Mouse (Mus musculus) B cell, adult 2 months (primary cell): Measurements from ENCODE around the gene Gm10118.

ENCODE experiments used
- DNase-seq, 2 experiments: peaks; one replicate each; pipeline ENCODE4 v3.0.0; 2022

Gm10118 gene

GRCm38 (mm10) chr10:63927334-63927733 lies at the start of gene Gm10118:
Gene Gm10118 (minus strand): TSS chr10:63927434.
- no peak for DNase-seq

- no peak for DNase-seq
Measured at GRCm38 (mm10) chr10:63972300-63972699, 45.1 kb upstream of the Gm10118 start.

GRCm38 (mm10) chr10:63954308-63954930 lies 27.2 kb upstream of the Gm10118 start:
- DNase-seq, result no peak

GRCm38 (mm10) chr10:63951481-63951880 lies 24.2 kb upstream of the Gm10118 start:
- no peak for DNase-seq

- no peak for DNase-seq
Measured at GRCm38 (mm10) chr10:63950867-63951266, 23.6 kb upstream of the Gm10118 start.

- no peak for DNase-seq
Measured at GRCm38 (mm10) chr10:63947266-63947665, 20.0 kb upstream of the Gm10118 start.

GRCm38 (mm10) chr10:63945534-63945933 lies 18.3 kb upstream of the Gm10118 start:
- no peak for DNase-seq

GRCm38 (mm10) chr10:63933946-63934345 lies 6.7 kb upstream of the Gm10118 start:
- DNase-seq, result no peak

- no peak for DNase-seq
Measured at GRCm38 (mm10) chr10:63908878-63909277, 18.4 kb downstream of the Gm10118 start.

GRCm38 (mm10) chr10:63899891-63900290 lies 27.3 kb downstream of the Gm10118 start:
- DNase-seq, result no peak

- DNase-seq, result no peak
Measured at GRCm38 (mm10) chr10:63894612-63895011, 32.6 kb downstream of the Gm10118 start.

- DNase-seq, result no peak
Measured at GRCm38 (mm10) chr10:63886449-63887088, 40.7 kb downstream of the Gm10118 start.

- DNase-seq, result no peak
Measured at GRCm38 (mm10) chr10:63880462-63880903, 46.8 kb downstream of the Gm10118 start.
